Mouse (Mus musculus): ENCODE measurements at regions not wholly inside any gene's neighbourhood (a gene's known extent, or its start where the extent isn't known, plus 50 kb on each side); places are given as distances from the start of the nearest gene placed in this dataset.

DNA sequence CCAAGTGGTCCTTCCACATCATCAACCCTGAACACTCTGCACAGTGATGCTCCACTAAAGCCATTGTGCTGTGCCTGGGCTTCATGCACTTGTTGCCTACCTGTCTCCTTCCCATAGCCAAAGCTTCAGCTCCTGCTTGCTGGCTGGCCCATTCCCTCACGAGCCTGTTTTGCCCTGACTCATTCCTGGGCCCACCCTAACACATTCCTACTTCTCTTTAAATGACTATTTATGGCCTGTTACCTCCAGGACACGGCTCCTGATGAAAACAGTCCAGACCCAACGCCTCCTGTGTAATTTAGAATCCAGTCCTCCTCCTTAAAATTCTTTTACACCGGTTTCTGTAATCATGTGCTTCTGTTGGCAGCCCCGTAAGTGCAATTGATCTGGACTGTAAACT lies 175.1 kb upstream of the Tnp1 start:
- TF ChIP-seq POLR2A (IDR thresholded peaks at IDR 0.05; ENCODE audit: low read depth, low read length) = no peak
- no peak for TF ChIP-seq CTCF (conservative IDR thresholded peaks at IDR 0.05; ENCODE audit: insufficient read depth, insufficient read length, low read depth, low read length)
